Mouse (Mus musculus): ENCODE measurements around the gene Wasf1. TPM values are rescaled to one million over a fixed set of nuclear protein-coding genes. Genes with fewer than 3 reads are reported as not detected.

Gene Wasf1
- polyA plus RNA-seq, 1 experiment from 2014 or later = not detected

GRCm38 (mm10) chr10:40915240-40915639, 32.0 kb downstream of the Wasf1 start:
- 91% methylated on average over 2 of the region's 2 CpGs for WGBS (ENCODE audit: missing documents)
- Histone ChIP-seq H3K36me3 (ENCODE audit: inconsistent target) (no peaks in the 10 kb centered on the region), H3K4me3 (ENCODE audit: inconsistent target) (no peak overlapping the region), H3K27ac (no peak overlapping the region), H3K79me2 (ENCODE audit: inconsistent target) (no peaks in the 10 kb centered on the region)

GRCm38 (mm10) chr10:40918669-40919440, 35.6 kb downstream of the Wasf1 start:
- Histone ChIP-seq H3K4me3 (ENCODE audit: inconsistent target) (no peak overlapping the region), H3K36me3 (ENCODE audit: inconsistent target) (no peaks in the 10 kb centered on the region), H3K27ac (no peak overlapping the region), H3K79me2 (ENCODE audit: inconsistent target) (no peaks in the 10 kb centered on the region)
- WGBS (ENCODE audit: missing documents) = 95% methylated on average over 8 of the region's 8 CpGs

GRCm38 (mm10) chr10:40919464-40919863, 36.2 kb downstream of the Wasf1 start:
- no peak overlapping the region for H3K27ac ChIP-seq
- H3K4me3 ChIP-seq (ENCODE audit: inconsistent target) = no peak overlapping the region
- WGBS (ENCODE audit: missing documents) = 88% methylated on average over 6 of the region's 6 CpGs
- H3K79me2 ChIP-seq (ENCODE audit: inconsistent target) = no peaks in the 10 kb centered on the region
- H3K36me3 ChIP-seq (ENCODE audit: inconsistent target) = no peaks in the 10 kb centered on the region

GRCm38 (mm10) chr10:40932995-40933394, 49.7 kb downstream of the Wasf1 start:
- no peak overlapping the region for H3K27ac ChIP-seq
- H3K4me3 ChIP-seq (ENCODE audit: inconsistent target) = no peak overlapping the region
- WGBS (ENCODE audit: missing documents) = 92% methylated on average over 8 of the region's 8 CpGs
- no peaks in the 10 kb centered on the region for H3K79me2 ChIP-seq (ENCODE audit: inconsistent target)
- H3K36me3 ChIP-seq (ENCODE audit: inconsistent target) = no peaks in the 10 kb centered on the region

- Histone ChIP-seq H3K79me2 (ENCODE audit: inconsistent target) (no peaks in the 10 kb centered on the region), H3K36me3 (ENCODE audit: inconsistent target) (no peaks in the 10 kb centered on the region), H3K4me3 (ENCODE audit: inconsistent target) (no peak overlapping the region), H3K27ac (no peak overlapping the region)
- WGBS (ENCODE audit: missing documents) = 91% methylated on average over 13 of the region's 13 CpGs
Measured at GRCm38 (mm10) chr10:40936160-40936726, 53.0 kb downstream of the Wasf1 start.

GRCm38 (mm10) chr10:40937569-40937968, 54.3 kb downstream of the Wasf1 start:
- H3K4me3 ChIP-seq (ENCODE audit: inconsistent target) = no peak overlapping the region
- H3K27ac ChIP-seq = no peak overlapping the region
- no peaks in the 10 kb centered on the region for H3K36me3 ChIP-seq (ENCODE audit: inconsistent target)
- WGBS (ENCODE audit: missing documents) = 94% methylated on average over 20 of the region's 20 CpGs
- H3K79me2 ChIP-seq (ENCODE audit: inconsistent target) = no peaks in the 10 kb centered on the region

- Histone ChIP-seq H3K36me3 (ENCODE audit: inconsistent target) (no peaks in the 10 kb centered on the region), H3K4me3 (ENCODE audit: inconsistent target) (no peak overlapping the region), H3K79me2 (ENCODE audit: inconsistent target) (no peaks in the 10 kb centered on the region), H3K27ac (no peak overlapping the region)
- 90% methylated on average over 4 of the region's 4 CpGs for WGBS (ENCODE audit: missing documents)
Measured at GRCm38 (mm10) chr10:40942688-40943087, 59.4 kb downstream of the Wasf1 start.

- 79% methylated on average over 3 of the region's 3 CpGs for WGBS (ENCODE audit: missing documents)
- H3K79me2 ChIP-seq (ENCODE audit: inconsistent target) = no peaks in the 10 kb centered on the region
Measured at GRCm38 (mm10) chr10:40950176-40950575, 66.9 kb downstream of the Wasf1 start.

GRCm38 (mm10) chr10:40956206-40956605, 72.9 kb downstream of the Wasf1 start:
- Histone ChIP-seq H3K27ac (no peak overlapping the region), H3K36me3 (ENCODE audit: inconsistent target) (no peaks in the 10 kb centered on the region), H3K79me2 (ENCODE audit: inconsistent target) (no peaks in the 10 kb centered on the region), H3K4me3 (ENCODE audit: inconsistent target) (no peak overlapping the region)
- 97% methylated on average over 5 of the region's 5 CpGs for WGBS (ENCODE audit: missing documents)

More at GRCm38 (mm10) chr10:40950176-40950575, 66.9 kb downstream of the Wasf1 start:
- no peak overlapping the region for H3K27ac ChIP-seq
- no peaks in the 10 kb centered on the region for H3K36me3 ChIP-seq (ENCODE audit: inconsistent target)
- no peak overlapping the region for H3K4me3 ChIP-seq (ENCODE audit: inconsistent target)

GRCm38 (mm10) chr10:40961365-40961764, 78.1 kb downstream of the Wasf1 start:
- Histone ChIP-seq H3K27ac (no peak overlapping the region), H3K4me3 (ENCODE audit: inconsistent target) (no peak overlapping the region), H3K79me2 (ENCODE audit: inconsistent target) (no peaks in the 10 kb centered on the region), H3K36me3 (ENCODE audit: inconsistent target) (no peaks in the 10 kb centered on the region)
- 53% methylated on average over 6 of the region's 6 CpGs for WGBS (ENCODE audit: missing documents)

- H3K4me3 ChIP-seq (ENCODE audit: inconsistent target) = no peak overlapping the region
- 85% methylated on average over 4 of the region's 4 CpGs for WGBS (ENCODE audit: missing documents)
Measured at GRCm38 (mm10) chr10:40962008-40962407, 78.7 kb downstream of the Wasf1 start.

GRCm38 (mm10) chr10:40964546-40964945, 81.3 kb downstream of the Wasf1 start:
- Histone ChIP-seq H3K36me3 (ENCODE audit: inconsistent target) (no peaks in the 10 kb centered on the region), H3K27ac (no peak overlapping the region), H3K4me3 (ENCODE audit: inconsistent target) (no peak overlapping the region), H3K79me2 (ENCODE audit: inconsistent target) (no peaks in the 10 kb centered on the region)
- 81% methylated on average over 4 of the region's 4 CpGs for WGBS (ENCODE audit: missing documents)

More at GRCm38 (mm10) chr10:40962008-40962407, 78.7 kb downstream of the Wasf1 start:
- H3K36me3 ChIP-seq (ENCODE audit: inconsistent target) = no peaks in the 10 kb centered on the region
- no peak overlapping the region for H3K27ac ChIP-seq
- H3K79me2 ChIP-seq (ENCODE audit: inconsistent target) = no peaks in the 10 kb centered on the region

- Histone ChIP-seq H3K4me3 (ENCODE audit: inconsistent target) (no peak overlapping the region), H3K79me2 (ENCODE audit: inconsistent target) (no peaks in the 10 kb centered on the region), H3K27ac (no peak overlapping the region), H3K36me3 (ENCODE audit: inconsistent target) (no peaks in the 10 kb centered on the region)
- WGBS (ENCODE audit: missing documents) = 64% methylated on average over 8 of the region's 8 CpGs
Measured at GRCm38 (mm10) chr10:40968551-40968950, 85.3 kb downstream of the Wasf1 start.

GRCm38 (mm10) chr10:40969372-40970033, 86.2 kb downstream of the Wasf1 start:
- WGBS (ENCODE audit: missing documents) = 9% methylated on average over 16 of the region's 16 CpGs
- no peak overlapping the region for H3K4me3 ChIP-seq (ENCODE audit: inconsistent target)

More at GRCm38 (mm10) chr10:40969372-40970033, 86.2 kb downstream of the Wasf1 start:
- no peaks in the 10 kb centered on the region for H3K79me2 ChIP-seq (ENCODE audit: inconsistent target)
- no peak overlapping the region for H3K27ac ChIP-seq
- no peaks in the 10 kb centered on the region for H3K36me3 ChIP-seq (ENCODE audit: inconsistent target)
